Mouse (Mus musculus): ENCODE data around the gene Vmn1r235.
A peak's percentile ranks its signal among the peaks of the same experiment; 100 is the strongest.
"Not testable (repeated sequence)": the region's sequence is repeated elsewhere in the genome, so short reads cannot be mapped to it uniquely, and the experiment has no call there.

The Vmn1r235 gene

GRCm38 (mm10) chr17:21256111-21256510 lies at the start of gene Vmn1r235:
TSS of gene Vmn1r235 (plus strand) at chr17:21256411.
- no peak for DNase-seq (ENCODE audit: low read depth, low spot score)

GRCm38 (mm10) chr17:21211081-21211480 lies 45.1 kb upstream of the Vmn1r235 start:
- not testable (repeated sequence) for DNase-seq (ENCODE audit: low read depth, low spot score)

GRCm38 (mm10) chr17:21225787-21226186 lies 30.4 kb upstream of the Vmn1r235 start, which contains the start of gene Vmn1r234:
TSS of gene Vmn1r234 (plus strand) at chr17:21226087.
- no peak for DNase-seq (ENCODE audit: low read depth, low spot score)

GRCm38 (mm10) chr17:21231654-21232053 lies 24.6 kb upstream of the Vmn1r235 start:
- peak; percentile 40 for DNase-seq (ENCODE audit: low read depth, low spot score)

GRCm38 (mm10) chr17:21272103-21272502 lies 15.9 kb downstream of the Vmn1r235 start:
- peak; percentile 38 for DNase-seq (ENCODE audit: low read depth, low spot score)

GRCm38 (mm10) chr17:21282642-21283041 lies 26.4 kb downstream of the Vmn1r235 start, which contains the start of gene Vmn1r236:
TSS of gene Vmn1r236 (plus strand) at chr17:21282942.
- DNase-seq (ENCODE audit: low read depth, low spot score), result no peak

DNA sequence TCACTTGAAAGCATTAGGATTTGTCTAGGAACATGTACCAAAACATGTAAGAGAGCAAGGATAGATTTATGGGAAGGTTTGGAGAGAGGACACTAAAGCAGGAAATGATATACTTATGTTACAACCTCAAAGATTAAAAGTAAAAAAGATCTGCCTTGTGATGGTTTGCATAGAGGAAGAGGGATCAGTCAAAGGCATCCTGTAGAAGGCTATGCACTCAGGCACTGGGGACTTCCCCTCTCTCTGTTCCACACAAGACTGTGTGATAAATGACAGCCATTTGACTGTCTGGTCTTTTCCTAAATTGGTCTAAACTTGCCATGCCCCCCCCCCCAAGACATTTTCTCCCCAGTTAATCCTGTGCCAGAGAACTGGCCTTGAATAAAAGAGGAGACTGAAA lies 28.2 kb downstream of the Vmn1r235 start:
- DNase-seq (ENCODE audit: low read depth, low spot score), result no peak

GRCm38 (mm10) chr17:21289695-21290094 lies 33.5 kb downstream of the Vmn1r235 start:
- DNase-seq (ENCODE audit: low read depth, low spot score), result no peak

DNA sequence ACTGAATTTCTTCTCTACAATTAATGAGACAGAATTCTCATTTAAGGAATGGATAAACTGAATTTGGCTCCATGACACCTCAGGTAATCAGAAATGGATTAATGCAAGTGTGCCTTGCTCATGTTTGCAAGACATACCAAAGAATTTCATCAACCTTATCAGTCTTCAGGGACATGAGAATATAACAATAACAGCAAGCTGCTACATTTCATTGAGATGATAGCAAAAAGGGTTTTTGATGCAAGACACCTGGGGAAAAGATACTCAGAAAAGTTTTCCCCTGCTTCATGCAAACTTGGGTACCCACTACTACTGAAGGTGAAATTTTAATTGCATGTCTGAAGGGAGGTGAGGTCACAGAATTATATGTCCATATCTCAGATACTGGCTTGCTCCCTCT lies 55.4 kb downstream of the Vmn1r235 start, which contains the start of gene Vmn1r237:
Gene Vmn1r237, plus strand, starts transcription at position 301 of the 400 bp plus-strand sequence.
- DNase-seq (ENCODE audit: low read depth, low spot score), result no peak

Data from embryo, embryonic 11.5 days (tissue).